Mouse (Mus musculus): ENCODE measurements around the gene Psd.

Gene Psd

DNA sequence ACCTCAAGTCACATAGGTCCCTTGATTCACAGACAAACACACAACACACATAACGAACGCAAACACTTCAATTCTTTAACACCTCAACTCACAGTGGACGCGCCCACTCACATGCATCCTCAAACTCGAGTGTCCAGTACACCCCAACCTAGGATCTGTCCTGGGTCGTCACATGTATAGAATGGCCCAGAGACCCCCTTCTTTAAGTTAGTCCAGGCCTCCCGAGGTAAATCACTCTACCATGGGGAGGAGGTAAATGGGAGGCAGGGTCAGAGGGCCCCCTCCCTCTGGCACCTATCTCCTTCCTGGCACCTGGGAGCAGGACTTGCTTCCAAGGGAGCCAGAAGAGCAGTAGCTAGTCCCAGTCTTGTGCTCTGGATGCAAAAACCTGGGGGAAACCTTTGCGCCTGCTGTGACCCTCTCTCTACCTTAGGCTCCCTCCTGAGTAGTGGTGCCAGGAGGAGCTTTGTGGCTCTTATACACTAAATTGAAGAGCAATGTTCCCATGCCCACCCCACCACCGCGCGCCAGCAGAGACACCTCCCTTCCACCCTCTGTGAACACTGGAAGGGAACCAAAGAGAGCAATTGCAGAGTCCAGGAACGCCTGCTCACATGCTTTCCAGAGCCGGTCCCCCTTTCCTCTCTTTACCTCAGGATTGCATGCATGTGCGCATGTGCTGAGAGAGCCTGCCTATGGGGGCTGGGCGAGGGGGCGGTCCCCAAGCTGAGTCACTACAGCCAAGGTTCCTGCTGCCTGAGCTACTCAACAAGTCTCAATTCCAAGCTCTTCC lies 8.2 kb downstream of the Psd start:
- DNase-seq: peak in 1 of 2 experiments; percentile 9

DNA sequence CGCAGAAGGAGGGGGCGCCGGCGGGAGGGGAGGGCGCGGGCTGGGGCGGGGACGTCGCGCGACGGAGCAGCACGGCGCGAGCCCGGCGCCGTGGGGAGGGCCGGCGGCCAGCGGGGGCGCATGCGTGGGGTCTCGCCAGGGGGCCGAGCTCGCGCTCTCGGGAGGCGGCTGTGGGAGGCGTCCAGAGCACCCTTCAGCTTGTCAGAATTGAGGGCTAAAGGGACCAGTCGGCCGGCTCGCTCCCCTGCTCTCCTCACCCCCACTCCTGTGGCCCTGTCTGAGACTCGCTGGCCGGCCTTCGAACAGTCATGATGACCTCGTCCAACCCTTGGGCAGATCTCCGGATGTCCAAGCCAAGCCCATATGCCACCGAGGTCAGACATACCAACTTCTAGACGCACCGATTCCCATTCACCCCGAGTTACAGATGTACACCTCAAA lies 8.9 kb downstream of the Psd start:
- DNase-seq: peak in 1 of 2 experiments; percentile 2

DNA sequence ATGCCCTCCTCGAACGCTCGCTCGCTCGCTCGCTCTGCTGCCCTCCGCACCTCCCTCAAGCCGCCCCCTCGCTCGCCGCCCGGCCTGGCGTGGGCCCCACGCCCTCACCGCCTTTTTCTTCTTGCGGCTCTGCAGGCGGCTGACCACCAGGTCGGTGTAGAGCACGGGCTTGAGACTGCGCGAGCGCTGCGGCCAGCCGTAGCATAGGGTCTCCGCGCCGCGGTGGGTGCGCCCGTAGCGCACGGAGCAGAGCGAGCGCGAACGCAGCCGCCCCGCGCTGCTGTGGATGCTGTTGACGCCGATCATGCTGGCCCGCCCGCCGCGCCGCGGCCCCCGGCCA lies 9.4 kb downstream of the Psd start:
- DNase-seq: peak in 1 of 2 experiments; percentile 1

DNA sequence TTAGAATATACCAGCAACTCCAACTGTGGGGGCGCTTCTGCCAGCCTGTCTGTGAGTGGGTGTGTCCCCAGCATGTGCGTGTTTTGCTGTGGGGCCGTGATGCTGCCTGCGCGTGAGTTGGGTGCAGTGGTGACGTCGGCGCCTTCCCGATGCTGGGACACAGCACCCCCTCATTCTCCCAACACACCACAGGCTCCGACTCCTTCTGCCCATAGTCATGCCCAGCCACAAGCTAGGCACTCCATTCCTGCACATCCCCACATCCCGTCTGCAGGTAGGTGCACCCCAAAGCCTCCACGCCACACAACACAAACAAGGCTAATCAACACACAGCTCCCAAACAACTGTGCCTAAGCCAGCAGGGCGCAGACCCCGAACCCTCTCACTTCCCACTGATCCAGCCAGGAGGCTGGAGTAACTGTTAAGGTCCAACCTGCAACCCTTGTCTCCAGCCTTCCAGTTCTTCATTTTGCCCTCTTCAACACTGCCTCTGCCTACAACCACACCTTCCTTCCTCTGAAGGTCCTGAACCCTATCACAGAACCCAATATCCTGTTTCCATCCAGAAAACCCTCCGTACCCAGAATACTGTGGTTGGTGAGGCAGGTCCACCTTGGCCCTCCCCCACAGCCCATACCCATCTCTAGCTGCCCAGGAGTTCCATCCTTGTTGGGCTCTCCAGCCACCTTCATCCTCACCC lies 10.0 kb downstream of the Psd start:
- DNase-seq: peak in 1 of 2 experiments; percentile 1

DNA sequence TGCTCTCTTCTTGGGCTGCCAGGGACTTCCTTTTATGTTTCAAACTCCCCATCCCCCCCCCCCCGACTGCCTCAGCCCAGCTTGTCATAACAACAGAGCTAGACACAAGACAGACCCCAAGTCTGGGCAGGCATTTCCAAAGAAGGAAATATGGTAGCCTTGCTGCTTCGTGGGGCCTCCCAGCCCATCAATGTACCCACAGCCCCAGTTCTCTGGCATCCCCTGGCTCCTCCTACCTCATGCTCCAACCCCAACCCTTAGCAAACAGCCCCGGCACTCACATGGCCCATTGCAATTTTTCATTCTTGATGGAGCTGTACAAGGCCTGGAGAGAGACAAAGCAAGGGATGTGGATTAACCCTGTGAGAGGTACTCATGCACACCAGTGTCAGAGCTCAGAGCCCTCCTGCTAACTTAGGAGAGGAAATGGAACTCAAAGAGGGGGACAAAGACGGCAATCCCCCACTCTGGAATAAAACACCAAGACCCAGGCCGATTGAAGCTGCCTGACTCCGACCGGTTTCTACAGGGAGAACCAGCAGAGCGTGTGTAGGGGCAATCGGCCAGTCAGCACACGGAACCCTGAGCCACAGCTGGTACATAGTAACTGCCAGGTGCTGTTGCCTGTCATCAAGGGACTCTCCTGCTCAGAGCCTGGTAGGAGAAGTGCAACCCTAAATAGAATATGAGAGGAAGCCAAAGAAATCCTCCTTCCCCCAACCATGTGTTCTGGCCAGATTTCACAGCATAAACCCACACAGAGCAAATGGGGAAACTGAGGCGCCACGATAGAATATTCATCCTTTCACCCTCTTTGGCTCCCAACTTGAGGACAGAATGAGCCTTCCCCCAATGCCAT lies 11.0 kb downstream of the Psd start:
- peak in 1 of 2 experiments; percentile 0 for DNase-seq

DNA sequence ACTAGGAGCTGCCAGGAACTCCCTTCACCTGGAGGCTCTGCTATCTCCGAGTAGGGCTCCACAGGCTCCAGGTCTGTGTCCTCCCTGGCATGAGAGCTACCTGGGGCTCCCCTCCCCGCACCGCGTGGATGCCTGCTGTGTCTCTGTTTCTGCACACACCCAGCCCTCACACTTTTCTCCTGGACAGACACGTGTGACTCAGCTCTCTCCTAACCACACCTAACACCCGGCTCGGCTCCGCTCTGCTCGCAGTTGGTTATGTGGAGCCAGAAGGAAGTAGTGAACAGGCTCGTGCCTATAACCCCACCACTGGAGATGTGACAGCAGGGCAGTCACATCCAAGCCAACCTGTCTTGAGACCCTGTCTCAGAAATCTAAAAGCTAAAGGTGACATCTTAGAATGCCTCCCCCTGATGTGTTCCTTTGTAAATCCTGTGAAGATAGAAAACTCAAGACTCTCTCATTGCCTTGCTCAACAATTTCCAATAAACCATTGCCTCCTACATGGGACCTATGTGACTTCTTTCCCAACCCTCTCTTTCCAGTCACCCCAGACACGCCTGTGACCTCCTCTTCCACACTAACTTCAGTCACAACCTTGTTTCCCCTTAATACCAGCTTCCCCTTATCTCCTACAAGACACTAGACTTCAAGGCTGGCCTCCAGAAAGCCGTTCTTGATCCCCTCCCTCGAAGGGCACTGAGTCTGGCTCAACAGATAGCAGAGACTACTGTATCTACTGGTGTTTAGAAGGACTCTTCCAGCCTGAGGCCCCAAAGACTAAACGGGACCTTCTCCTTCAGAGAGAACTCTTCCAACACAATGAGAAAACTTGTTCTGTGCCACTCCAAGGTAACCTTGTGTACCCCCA lies 11.8 kb downstream of the Psd start:
- peak in 1 of 2 experiments; percentile 1 for DNase-seq

DNA sequence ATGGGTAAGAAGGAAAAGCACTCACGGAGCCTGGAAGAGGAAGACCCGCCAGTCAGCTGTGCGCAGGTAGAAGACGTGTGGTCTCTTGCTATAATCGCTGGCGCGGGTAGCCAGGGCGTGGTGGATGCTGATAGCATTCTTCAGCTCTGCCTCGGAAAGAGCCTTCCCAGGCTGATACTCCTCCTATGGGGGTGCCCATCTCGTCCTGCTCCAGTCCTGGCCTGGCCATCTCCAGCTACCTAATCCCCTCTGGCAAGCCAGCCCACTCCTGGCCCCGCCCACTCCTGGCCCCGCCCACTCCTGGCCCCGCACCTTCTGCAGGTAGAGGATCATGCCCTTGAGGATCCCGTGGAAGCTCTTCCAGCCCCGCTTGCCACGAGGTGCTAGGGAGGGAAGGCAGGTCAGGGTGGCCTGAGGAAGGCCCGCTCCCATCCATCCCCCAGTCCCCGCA lies 12.8 kb downstream of the Psd start:
- peak in 1 of 2 experiments; percentile 12 for DNase-seq

DNA sequence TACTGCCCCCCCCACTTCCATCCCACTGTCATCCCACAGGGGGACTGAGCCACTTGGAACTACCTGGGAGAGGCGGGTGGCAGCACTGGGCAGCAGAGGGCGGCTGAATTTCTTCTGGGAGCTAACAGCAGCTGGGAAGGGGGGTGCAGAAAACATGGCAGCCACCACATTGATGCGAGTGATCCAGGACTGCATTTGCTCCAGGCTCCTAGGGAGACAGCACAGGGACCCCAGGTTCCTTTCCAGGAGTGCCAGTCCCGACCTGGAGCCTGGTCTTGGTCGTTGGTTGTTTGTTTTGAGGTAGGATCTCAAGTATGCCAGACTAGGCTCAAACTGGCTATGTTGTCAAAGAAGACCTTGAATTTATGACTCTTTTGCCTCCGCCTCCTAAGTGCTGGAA lies 13.4 kb downstream of the Psd start:
- DNase-seq: peak in 1 of 2 experiments; percentile 1

DNA sequence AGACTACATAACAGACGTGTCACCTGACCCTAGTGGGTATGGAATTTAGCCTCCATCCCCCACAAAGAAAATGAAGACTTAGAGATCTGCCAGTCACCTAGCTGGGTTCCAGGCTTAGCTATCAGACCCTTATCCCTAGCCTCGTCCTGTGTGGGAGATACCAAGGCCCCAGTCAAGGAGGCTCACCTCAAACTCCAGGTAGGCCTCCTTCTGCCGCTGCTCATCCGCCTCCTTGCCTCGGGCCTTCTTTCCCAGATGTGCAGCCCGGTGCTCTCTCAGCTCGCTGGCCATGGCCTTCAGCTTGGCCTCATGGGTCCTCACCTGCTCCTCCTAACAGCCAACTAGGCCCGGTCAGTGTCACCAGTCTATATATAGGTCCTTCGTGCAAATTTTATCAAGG lies 13.8 kb downstream of the Psd start:
- DNase-seq: no peak

DNA sequence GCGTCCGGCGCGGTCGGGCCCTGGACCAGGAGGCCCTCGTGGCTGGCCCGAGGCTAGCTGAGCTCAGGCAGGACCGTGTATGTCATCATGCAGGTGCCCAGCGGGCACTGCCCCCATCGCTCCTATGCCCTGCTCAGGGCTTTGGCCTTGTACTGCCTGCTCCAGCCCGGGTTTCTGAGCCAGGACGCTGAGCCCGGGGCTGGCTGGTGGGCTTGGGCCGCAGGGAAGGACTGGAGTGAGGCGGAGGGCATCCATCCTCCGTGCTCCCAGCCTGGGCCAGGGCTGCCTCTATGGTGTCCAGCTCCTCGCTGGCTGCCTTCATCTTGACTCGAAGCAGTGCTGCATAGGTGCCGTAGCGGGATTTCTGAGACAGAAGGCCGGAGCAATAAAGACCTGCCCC lies 14.4 kb downstream of the Psd start:
- DNase-seq: no peak

DNA sequence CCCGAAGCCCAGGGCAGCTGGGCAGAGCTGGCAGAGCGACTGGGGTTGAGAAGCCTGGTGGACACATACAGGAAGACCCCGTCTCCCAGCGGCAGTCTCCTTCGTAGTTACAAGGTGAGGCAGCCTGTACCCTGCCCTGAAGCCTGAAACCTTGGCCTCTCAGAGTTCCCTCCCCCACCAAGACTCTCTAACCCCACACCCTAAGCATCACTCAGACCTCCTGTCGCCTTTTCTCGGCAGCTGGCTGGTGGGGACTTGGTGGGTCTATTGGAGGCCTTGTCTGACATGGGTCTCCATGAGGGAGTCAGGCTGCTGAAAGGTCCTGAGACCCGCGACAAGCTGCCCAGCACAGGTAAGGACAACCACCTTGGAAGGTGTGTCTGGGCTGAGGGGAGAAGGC lies 15.6 kb downstream of the Psd start:
- DNase-seq: peak in 1 of 2 experiments; percentile 0

DNA sequence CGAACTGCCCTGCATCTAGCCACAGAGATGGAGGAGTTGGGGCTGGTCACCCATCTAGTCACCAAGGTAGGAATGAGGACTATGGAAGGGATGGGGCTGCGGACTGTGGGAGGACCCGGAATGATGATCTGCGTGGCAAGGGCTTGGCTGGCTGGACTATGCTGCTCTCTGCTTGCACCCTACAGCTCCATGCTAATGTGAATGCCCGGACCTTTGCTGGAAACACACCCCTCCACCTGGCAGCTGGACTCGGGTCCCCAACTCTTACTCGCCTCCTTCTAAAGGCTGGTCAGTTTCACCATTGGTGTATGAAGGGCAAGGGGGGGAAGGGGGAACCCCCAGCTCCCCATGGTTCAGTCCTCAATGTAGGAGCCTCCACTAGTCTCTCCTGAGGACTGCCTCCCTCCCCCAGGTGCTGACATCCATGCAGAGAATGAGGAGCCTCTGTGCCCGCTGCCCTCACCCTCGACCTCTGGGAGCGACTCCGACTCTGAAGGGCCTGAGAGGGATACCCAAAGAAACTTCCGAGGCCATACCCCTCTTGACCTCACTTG lies 16.6 kb downstream of the Psd start:
- peak in 1 of 2 experiments; percentile 1 for DNase-seq

DNA sequence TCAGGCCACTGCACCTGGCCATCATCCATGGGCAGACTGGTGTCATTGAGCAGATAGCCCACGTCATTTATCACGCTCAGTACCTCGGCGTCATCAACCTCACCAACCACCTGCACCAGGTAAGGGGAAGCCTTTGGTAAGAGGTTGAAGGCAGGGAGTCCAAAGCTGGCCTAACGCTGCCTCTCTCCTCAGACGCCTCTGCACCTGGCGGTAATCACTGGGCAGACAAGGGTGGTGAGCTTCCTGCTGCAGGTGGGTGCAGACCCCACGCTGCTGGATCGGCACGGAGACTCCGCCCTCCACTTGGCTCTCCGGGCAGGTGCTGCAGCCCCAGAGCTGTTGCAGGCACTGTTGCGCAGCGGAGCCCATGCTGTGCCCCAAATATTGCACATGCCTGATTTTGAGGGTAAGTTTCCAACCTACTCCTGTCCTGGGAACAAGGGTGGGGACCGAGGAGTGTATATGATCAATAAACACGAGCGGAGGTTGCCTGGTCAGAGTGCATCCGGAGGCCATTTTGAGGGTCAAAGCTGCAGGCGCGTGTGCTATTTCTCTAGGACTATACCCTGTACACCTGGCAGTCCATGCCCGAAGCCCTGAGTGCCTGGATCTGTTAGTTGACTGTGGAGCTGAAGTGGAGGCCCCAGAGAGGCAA lies 17.2 kb downstream of the Psd start:
- DNase-seq: peak in 1 of 2 experiments; percentile 3

DNA sequence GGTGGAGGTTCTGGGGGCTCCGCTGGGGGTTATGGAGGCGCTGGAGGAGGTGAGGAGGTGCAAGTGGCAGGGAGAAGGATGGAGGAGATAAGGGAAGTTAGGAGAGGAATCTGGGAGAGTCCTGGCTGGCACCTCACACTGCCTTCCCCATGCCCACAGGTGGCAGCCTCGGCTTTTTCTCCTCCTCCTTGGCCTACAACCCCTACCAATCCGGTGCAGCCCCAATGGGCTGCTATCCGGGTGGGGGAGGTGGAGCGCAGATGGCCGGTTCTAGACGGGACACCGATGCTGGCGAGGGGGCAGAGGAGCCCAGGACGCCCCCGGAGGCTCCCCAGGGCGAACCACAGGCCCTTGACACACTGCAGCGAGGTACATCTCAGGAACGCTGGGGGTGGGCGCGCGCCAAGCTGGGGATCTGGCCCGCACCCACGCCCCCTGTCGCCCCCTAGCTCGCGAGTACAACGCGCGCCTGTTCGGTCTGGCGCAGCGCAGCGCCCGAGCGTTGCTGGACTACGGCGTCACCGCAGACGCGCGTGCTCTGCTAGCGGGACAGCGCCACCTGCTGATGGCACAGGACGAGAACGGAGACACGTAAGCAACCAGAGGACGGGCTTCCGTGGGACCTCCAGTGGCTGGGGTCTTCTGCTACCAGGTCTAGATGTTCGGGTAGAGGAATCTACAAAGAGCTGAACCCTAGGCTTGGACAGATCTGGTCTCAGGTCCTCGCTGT lies 18.1 kb downstream of the Psd start:
- peak; percentile 86 to 87 for DNase-seq

DNA sequence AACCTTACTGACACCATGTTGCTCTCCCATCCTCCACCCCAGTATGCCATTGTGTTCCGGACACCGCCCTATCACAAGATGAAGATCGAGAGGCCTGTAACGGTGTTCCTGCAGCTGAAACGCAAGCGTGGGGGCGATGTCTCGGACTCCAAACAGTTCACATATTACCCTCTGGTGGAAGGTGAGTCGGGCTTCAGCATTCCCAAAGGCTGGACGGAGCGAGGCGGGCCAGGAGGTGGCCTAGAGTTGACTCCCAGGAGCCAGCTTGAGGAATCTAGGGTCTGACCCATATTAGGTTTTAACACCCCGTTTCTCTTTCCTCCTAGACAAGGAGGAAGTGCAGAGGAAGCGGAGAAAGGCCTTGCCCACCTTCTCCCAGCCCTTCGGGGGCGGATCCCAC lies 18.7 kb downstream of the Psd start:
- DNase-seq: no peak

DNA sequence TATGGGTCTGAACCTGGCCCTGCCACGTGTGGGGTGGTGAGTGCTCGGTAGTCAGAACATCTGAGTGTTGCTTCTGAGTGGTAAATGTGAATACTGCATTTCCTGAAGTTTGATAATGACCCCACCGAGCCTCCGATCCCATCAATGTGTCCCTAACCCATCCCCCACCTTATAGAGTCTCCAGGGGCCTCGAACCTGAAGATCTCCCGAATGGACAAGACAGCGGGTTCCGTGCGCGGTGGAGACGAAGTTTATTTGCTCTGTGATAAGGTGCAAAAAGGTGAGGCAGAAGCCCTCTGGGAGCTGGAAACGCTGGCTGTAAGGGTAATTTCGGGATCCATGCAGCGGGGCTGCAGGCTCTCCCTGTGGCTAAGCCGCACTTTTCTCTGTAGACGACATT lies 19.2 kb downstream of the Psd start:
- DNase-seq: peak; percentile 1 to 9

DNA sequence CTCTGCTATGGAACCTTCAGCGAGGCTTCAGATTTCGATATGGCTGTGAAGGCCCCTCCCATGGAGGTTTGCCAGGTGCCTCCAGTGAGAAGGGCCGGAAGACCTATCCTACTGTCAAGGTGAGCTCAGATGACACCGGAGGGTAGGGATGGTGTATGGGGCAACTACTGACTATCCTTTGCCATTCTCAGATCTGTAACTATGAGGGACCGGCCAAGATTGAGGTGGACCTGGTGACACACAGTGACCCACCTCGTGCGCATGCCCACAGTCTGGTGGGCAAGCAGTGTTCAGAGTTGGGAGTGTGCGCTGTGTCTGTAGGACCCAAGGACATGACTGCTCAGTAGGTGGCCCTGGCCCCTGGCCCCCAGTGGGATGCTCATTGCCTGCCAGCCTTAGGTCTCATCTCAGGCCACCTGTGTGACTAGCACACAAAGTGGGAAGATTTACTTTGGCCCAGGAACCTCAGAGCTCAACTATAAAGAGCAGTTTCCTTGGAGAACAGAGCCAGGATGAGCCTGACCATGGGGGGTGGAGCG lies 20.1 kb downstream of the Psd start:
- DNase-seq: peak in 1 of 2 experiments; percentile 8

DNA sequence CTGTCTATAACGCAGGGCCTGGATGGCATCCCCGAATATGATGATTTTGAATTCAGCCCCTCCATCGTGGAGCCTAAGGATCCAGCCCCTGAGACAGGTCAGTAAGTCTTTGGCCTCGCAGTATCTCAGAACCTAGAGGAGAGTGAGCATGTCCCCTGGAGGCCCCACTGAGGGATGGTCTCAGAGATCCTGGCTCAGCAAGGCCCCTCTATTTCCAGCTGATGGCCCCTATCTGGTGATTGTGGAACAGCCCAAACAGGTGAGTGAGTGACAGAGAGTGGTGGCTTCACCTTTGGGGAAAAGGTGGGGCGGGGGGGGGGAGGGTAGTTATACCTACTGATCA lies 20.7 kb downstream of the Psd start:
- peak in 1 of 2 experiments; percentile 15 for DNase-seq

DNA sequence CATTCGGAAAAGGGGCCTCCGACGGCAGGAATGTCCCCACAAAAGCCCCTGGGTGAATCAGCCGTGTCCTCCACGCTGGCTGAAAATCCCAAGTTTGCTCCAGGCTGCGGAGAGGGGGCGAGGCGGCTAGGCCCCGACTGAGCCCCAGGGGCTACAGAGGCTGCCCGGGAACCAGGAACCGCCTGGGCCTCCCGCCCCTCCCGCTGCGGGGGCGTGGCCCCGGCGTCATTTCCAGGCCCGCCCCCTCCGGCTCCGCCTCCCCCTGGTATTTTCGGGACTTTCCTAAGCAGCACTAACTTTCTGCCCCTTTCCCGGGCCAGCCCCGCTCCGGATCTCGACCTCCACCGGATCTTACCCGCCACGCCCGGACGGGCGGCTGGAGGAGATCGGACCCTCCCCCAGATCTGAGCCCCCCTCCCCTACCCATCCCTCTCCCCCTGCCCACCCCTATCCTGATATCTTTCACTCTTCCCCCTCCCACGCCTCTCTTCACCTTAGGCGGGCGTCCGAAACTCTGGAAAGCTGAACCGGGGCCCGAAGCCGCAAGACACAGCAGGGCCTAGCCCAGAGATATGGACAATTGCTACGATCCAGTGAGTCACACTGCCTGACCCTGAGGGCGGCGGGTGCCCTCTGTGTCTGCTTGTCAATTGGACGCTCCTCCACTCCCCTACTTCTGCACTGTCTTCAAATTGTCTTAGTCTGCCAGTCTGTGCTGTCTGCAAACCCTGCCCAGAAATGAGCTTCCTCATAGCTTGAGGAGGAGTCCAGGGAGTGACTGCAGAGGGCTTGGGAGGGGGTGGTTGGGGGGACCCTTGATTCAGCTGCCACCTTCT lies 21.3 kb downstream of the Psd start:
- DNase-seq: peak; percentile 91 to 92

All from thymus, postnatal 36 days (tissue).